Mouse (Mus musculus) liver, postnatal 0 days (tissue): ENCODE measurements around the gene Siae.
A peak's percentile ranks its signal among the peaks of the same experiment; 100 is the strongest.

Source experiments
- CTCF ChIP-seq: sonication (generic); IDR thresholded peaks from 2 replicates; pipeline ENCODE4 v1.5.1; 2016; ENCODE audit warnings: antibody characterized with exemption, low read depth
- EP300 ChIP-seq: IDR thresholded peaks from 2 replicates; pipeline ENCODE4 v1.6.1; 2016; ENCODE audit warnings: antibody characterized with exemption, low read depth, mild to moderate bottlenecking

DNA sequence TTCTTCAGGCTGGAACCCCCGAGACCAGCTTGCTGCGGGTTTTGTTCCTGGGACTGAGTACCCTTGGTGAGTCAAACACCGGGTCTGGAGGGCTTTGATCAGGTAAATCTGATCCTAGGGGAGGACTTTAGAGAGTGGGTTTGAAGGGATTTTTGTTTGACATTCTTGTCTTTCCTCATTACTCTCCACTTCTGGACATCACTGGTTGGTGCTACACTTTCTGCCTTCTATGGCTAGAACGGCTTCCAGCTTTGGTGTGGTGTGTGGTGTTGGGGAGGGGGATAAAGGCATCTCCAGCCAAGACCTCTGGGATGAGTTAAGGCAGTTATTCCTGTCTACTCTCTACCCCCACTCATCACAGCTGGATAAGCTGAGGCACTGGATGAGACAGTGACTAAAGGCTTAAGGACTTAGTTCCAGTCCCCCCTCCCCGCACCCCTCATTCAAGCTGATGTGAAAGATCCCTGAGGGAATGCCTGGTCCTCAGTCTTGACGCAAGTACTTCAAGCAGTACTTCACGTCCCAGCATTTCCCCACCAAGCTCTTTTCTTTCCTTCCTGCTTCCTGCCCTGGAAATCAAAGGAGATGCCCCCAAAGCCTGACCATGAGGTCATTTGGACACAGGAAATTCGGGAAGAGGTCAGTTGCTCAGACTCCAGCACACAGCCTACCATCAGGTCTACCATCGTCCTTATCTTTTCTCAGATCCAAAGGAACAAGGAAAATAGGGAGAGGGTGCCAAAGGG, 27.1 kb upstream of the Siae start:
- TF ChIP-seq CTCF = no peak
- 0 out of 2 replicates have a peak, but pooled peaks have one; percentile 54 for TF ChIP-seq EP300
